Mouse (Mus musculus) heart, postnatal 36 days (tissue): ENCODE results near the gene Lnx2. TPM values are rescaled to one million over a fixed set of nuclear protein-coding genes. Genes with fewer than 3 reads are reported as not detected.

Source experiments
- DNase-seq, 2 experiments: peaks; one replicate each; pipeline ENCODE4 v3.0.0; 2021 to 2022
- intact Hi-C: fragments of 180-260 bp; cut with DNase I; formaldehyde crosslinking; loops from one replicate; pipeline ENCODE4 v1.15.1; 2025
- total RNA-seq, 2 experiments: library from RNA; stranded (reverse); gene quantifications; 2 replicates each; pipeline ENCODE4 v1.2.3; 2021

Lnx2 gene
- total RNA-seq, 2 experiments from 2014 or later: 10.0 to 10.8 TPM

DNA sequence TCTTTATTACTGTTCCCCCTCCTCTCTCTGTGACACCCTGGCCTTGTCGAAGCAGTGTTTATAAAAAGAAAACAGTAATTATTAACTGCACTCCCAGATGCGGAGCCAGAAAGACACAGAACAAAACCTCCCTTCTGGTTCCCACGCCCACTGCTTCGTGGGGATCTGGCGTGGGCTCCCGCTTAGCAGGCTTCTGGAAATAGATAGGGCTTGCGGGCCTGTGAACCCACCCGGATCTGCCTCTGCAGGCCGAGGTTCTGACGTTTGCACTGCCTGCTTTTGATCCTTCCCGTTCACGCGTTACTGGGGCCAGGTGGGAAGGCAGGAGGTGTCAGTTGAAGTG is 101.6 kb downstream of the Lnx2 start:
- intact Hi-C loops: no loop called here
- DNase-seq: no peak

GRCm38 (mm10) chr5:146973858-146974780 is 102.3 kb downstream of the Lnx2 start:
- DNase-seq: no peak
- intact Hi-C loops: no loop called here

DNA sequence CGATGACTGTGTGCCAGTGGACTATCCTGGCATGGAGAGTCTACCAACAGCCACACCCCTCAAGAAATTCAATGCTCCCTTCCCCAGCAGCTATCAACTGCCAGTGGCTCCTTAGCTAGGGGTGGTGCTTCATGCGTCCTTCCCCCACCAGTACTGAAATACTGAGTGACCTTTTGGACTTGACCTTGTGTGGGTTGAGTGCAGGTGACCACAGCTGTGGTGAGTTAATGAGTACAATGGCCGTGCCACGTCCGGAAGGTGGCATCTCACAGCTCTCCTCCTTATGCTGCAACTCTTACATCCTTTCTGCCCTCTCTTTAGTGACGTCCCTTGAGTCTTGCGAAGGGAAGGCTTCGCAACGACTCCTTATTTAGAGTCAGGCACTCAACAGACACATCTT is 103.0 kb downstream of the Lnx2 start:
- DNase-seq: no peak
- intact Hi-C loops: no loop called here

DNA sequence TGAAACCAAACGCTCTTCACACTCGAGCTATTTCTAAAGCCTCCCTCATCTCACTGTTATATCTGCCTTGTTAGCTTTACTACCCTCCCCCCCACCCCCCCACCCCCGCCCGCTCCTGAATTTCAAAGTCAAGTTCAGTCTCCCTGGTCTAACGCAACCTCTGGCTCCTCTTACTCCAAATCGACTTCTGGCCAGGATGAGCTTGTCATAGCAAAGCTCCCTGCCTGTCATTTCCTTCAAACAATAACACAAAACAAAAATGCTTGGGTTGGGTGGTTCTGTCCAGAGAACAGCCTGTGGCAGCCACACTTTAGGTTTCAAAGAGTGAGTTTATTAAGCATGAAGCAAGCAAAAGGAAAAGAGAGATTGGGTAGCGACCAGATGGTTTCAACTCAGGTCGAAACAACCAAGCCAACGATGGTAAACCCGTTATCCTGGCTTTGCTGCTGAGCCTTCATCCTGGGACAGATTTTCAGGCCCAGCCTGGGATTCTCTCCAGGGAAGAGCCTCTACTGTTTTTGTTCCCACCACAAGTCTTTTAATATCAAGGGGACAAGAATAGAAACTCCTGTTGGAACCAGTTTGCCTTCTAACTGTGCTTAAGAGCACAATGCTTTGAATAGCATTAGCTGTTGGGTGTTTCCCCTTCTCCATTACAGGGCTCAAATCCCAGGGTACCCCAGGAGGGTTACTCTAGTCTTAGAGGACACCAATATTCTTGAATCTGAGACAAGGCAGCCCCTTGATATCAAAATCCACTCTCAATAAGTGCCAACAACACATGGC is 104.4 kb downstream of the Lnx2 start:
- DNase-seq: no peak
- intact Hi-C loops: no loop called here

GRCm38 (mm10) chr5:146968695-146969393 is 107.5 kb downstream of the Lnx2 start:
- no peak for DNase-seq
- intact Hi-C loops: no loop called here

Other genes with a start within 250 kb of the Lnx2 start
- gene Rpl21, start 243.7 kb downstream of the Lnx2 start, total RNA-seq: 100 to 1,000 TPM; 132 to 153 TPM
- gene Rasl11a, start 231.5 kb downstream of the Lnx2 start, total RNA-seq: 1 to 10 TPM; 3.8 to 4.3 TPM
- 10 to 100 TPM; 19.9 to 22.4 TPM for gene Gtf3a, start 127.9 kb downstream of the Lnx2 start, total RNA-seq
- 10 to 100 TPM; 27.0 to 29.6 TPM for gene Mtif3, start 112.8 kb downstream of the Lnx2 start, total RNA-seq
- gene Polr1d, start 464 bp upstream of the Lnx2 start, total RNA-seq: 10 to 100 TPM; 69.4 to 72.8 TPM
- not detected for gene Gsx1, start 112.1 kb upstream of the Lnx2 start, total RNA-seq
- gene Pdx1, start 193.4 kb upstream of the Lnx2 start, total RNA-seq: not detected
- not detected for gene Cdx2, start 230.7 kb upstream of the Lnx2 start, total RNA-seq
- not detected for gene Urad, start 245.9 kb upstream of the Lnx2 start, total RNA-seq